In genomic region chr1:181456911-181457310, GRCm38 (mm10) we compare ENCODE assay signal across 24 mouse cellular contexts. TPM values are rescaled to one million over a fixed set of nuclear protein-coding genes. Genes with fewer than 3 reads are reported as not detected.
"Had no signal": no experiment of that assay in that cellular context is flagged by ENCODE, and none has a peak within 500 bp of the region (broad histone marks: within the 10 kb centered on the region; RNA-seq: fewer than 3 reads in every experiment).

No protein-coding gene starts in this region.

- H3K36me3 ChIP-seq: neural tube, embryonic 12.5 days; neural tube, embryonic 13.5 days; neural tube, embryonic 15.5 days; stomach, embryonic 15.5 days had no signal

- H3K4me2 ChIP-seq: neural tube, embryonic 12.5 days; neural tube, embryonic 13.5 days; neural tube, embryonic 15.5 days; stomach, embryonic 15.5 days had no signal

- DNase-seq: retina, postnatal 1 day; right cerebral cortex, adult 18-20 months; right cerebral cortex, postnatal 14 days; right cerebral cortex, postnatal 25 days; right cerebral cortex, postnatal 4 days; spleen, adult 18-20 months; thymus, adult 18-20 months; thymus, adult 2 months; thymus, postnatal 14 days; thymus, postnatal 25 days; thymus, postnatal 36 days; thymus, postnatal 4 days had no signal

- H3K4me1 ChIP-seq: neural tube, embryonic 12.5 days; neural tube, embryonic 15.5 days; stomach, embryonic 15.5 days had no signal

- H3K4me3 ChIP-seq: neural tube, embryonic 12.5 days; neural tube, embryonic 13.5 days; neural tube, embryonic 15.5 days; stomach, embryonic 15.5 days had no signal

- H3K9me3 ChIP-seq: neural tube, embryonic 12.5 days; neural tube, embryonic 13.5 days; neural tube, embryonic 15.5 days; stomach, embryonic 15.5 days had no signal

- H3K9ac ChIP-seq: neural tube, embryonic 12.5 days; neural tube, embryonic 13.5 days; neural tube, embryonic 15.5 days; stomach, embryonic 15.5 days had no signal

- H3K27ac ChIP-seq: neural tube, embryonic 12.5 days; neural tube, embryonic 13.5 days; neural tube, embryonic 15.5 days; stomach, embryonic 15.5 days; stomach, postnatal 0 days had no signal

- H3K27me3 ChIP-seq: neural tube, embryonic 12.5 days; neural tube, embryonic 13.5 days; neural tube, embryonic 15.5 days; stomach, embryonic 15.5 days had no signal

RNA-seq across cellular contexts. Expression of gene Ccdc121, which starts 54.3 kb away (rescaled TPM):
- total RNA-seq: neutrophil, adult 5-6 weeks had no signal
- polyA plus RNA-seq: neural tube, embryonic 12.5 days; neural tube, embryonic 13.5 days; neural tube, embryonic 14.5 days; neural tube, embryonic 15.5 days; small intestine, adult 2 months; spleen, adult 2 months; stomach, embryonic 14.5 days; stomach, embryonic 15.5 days; stomach, postnatal 0 days; testis, adult 2 months; thymus, adult 2 months; urinary bladder, adult 2 months had no signal
